Mouse (Mus musculus): ENCODE measurements around the gene Avpi1. TPM values are rescaled to one million over a fixed set of nuclear protein-coding genes. Genes with fewer than 3 reads are reported as not detected.
A peak's percentile ranks its signal among the peaks of the same experiment; 100 is the strongest.

Gene Avpi1
- polyA plus RNA-seq, 1 experiment from 2014 or later: 29.5 TPM

DNA sequence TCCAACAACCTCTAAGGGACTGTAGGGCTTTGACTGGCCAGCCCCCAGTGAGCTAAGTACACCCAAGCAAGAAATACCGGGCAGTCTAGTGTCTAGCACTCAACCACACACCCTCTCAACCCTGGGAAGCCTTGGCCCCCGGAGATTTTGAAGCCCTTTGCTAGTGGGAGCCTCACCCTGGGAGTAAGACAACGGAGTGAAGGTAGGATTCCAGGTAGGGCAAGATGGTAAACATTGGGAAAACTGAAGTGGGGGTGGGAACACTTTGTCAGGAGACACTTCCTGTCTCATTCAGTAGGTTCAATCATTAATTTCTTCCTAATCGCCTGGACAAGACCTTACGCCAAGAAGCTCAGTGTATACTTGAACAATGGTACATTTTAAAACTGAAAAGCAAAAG, 1.8 kb downstream of the Avpi1 start:
- Histone ChIP-seq H3K27me3 (ENCODE audit: control insufficient read depth, insufficient read depth, low read length) (no peaks in the 10 kb centered on the region), H3K4me1 (ENCODE audit: control insufficient read depth, insufficient read depth, low read length) (peaks cover 27% of the 10 kb centered on the region), H3K4me2 (no peak overlapping the region), H3K9ac (ENCODE audit: low read depth, low read length) (no peak overlapping the region), H3K36me3 (ENCODE audit: control insufficient read depth, insufficient read depth, low read length) (peaks cover 6% of the 10 kb centered on the region; the same call in 1 of the 2 replicates), H3K27ac (ENCODE audit: low read depth, low read length) (no peak overlapping the region), H3K4me3 (ENCODE audit: low read depth, low read length) (no peak overlapping the region), H3K9me3 (replicated peaks; ENCODE audit: control insufficient read depth, low read length) (no peaks in the 10 kb centered on the region)
- WGBS (ENCODE audit: insufficient replicate concordance): 84% methylated on average over 5 of the region's 5 CpGs
- ATAC-seq (replicated peaks; ENCODE audit: insufficient number of reproducible peaks, low FRiP score, low TSS enrichment): no peak

DNA sequence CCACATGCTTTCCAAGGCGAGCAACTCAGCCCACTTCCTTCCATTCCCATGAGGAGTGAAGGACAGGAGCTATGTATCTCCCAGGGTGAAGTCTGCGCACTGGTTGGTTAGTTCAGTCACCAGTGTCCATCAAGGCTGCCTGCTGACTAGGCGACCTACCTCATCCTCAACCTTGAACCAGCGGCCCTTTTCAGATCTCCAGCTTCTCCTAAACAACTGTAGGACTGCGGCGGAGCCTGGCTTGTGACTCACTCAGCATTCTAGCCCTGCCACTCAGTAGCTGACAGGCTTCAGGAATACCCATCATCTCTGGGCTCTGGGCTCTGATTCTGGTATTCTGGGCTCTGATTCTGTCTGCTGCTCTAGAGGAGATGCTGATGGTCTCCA, 2.6 kb downstream of the Avpi1 start:
- H3K36me3 ChIP-seq (ENCODE audit: control insufficient read depth, insufficient read depth, low read length): peaks cover 8% of the 10 kb centered on the region; the same call in 1 of the 2 replicates
- no peaks in the 10 kb centered on the region for H3K9me3 ChIP-seq (replicated peaks; ENCODE audit: control insufficient read depth, low read length)
- no peaks in the 10 kb centered on the region for H3K27me3 ChIP-seq (ENCODE audit: control insufficient read depth, insufficient read depth, low read length)
- H3K4me3 ChIP-seq (ENCODE audit: low read depth, low read length): no peak overlapping the region
- H3K4me2 ChIP-seq: peak overlapping the region; percentile 23; the same call in 1 of the 2 replicates
- H3K9ac ChIP-seq (ENCODE audit: low read depth, low read length): no peak overlapping the region
- WGBS (ENCODE audit: insufficient replicate concordance): 82% methylated on average over 6 of the region's 6 CpGs
- H3K4me1 ChIP-seq (ENCODE audit: control insufficient read depth, insufficient read depth, low read length): peaks cover 27% of the 10 kb centered on the region
- no peak for ATAC-seq (replicated peaks; ENCODE audit: insufficient number of reproducible peaks, low FRiP score, low TSS enrichment)
- H3K27ac ChIP-seq (ENCODE audit: low read depth, low read length): no peak overlapping the region

DNA sequence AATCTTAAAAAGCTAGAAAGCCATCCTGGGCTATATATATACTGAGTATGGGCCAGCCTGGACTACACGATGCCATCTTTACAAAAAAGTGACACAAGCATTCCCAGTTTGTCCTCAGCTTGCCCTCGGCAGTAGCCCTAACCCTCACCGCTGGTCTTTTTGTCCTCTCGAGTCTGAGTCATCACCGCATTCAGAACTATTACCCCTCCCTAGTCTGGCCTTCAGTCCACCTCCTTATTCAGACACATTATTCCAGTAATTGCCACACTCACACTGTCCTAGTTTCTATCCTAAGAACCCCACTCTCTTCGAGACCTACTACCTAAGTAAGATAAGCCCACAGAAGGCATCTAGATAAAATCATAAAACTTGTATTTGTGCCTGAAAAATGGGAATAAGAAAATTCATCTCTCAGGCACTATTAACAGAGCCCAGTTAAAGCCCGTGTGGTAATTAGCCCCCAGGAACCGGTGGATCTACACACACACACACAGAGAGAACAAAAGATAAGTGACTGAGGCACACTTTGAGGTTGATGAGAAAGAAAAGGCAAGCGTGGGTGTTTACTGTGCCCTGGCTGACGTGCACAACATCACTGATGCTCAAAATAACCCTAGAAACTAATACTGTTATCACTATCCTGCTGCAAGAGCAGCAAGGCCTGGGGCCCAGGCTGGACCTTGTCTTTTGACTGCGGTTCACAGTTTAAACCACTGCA, 3.2 kb downstream of the Avpi1 start:
- 67% methylated on average over 11 of the region's 11 CpGs for WGBS (ENCODE audit: insufficient replicate concordance)
- no peak for ATAC-seq (replicated peaks; ENCODE audit: insufficient number of reproducible peaks, low FRiP score, low TSS enrichment)
- Histone ChIP-seq H3K4me3 (ENCODE audit: low read depth, low read length) (no peak overlapping the region), H3K9ac (ENCODE audit: low read depth, low read length) (no peak overlapping the region), H3K27ac (ENCODE audit: low read depth, low read length) (no peak overlapping the region), H3K27me3 (ENCODE audit: control insufficient read depth, insufficient read depth, low read length) (no peaks in the 10 kb centered on the region), H3K9me3 (replicated peaks; ENCODE audit: control insufficient read depth, low read length) (no peaks in the 10 kb centered on the region), H3K4me1 (ENCODE audit: control insufficient read depth, insufficient read depth, low read length) (peaks cover 27% of the 10 kb centered on the region), H3K36me3 (ENCODE audit: control insufficient read depth, insufficient read depth, low read length) (peaks cover 11% of the 10 kb centered on the region), H3K4me2 (peak overlapping the region; percentile 23; the same call in 1 of the 2 replicates)

DNA sequence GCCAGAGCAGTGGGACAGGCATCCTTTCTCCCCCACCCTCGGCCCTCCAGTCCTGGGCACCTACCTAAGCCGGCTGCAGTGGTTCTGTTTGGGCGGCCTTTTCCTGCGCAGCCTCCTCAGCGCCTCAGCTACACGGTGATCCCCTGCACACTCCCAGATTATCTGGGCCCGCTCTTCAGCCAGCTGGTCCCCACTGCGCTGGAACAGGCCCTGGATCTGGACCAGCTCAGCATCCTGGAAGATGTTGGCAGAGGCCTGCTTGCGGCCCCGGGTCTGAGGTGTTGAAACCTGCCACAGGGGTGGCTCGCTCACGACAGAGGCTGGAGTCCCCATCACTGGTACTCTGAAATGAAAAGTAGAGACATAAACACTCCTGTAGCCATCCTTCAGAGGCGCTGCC, 4.2 kb downstream of the Avpi1 start:
- no peak overlapping the region for H3K4me2 ChIP-seq
- no peak overlapping the region for H3K9ac ChIP-seq (ENCODE audit: low read depth, low read length)
- H3K4me1 ChIP-seq (ENCODE audit: control insufficient read depth, insufficient read depth, low read length): peaks cover 25% of the 10 kb centered on the region
- H3K27ac ChIP-seq (ENCODE audit: low read depth, low read length): no peak overlapping the region
- no peak for ATAC-seq (replicated peaks; ENCODE audit: insufficient number of reproducible peaks, low FRiP score, low TSS enrichment)
- H3K4me3 ChIP-seq (ENCODE audit: low read depth, low read length): no peak overlapping the region
- peaks cover 15% of the 10 kb centered on the region for H3K36me3 ChIP-seq (ENCODE audit: control insufficient read depth, insufficient read depth, low read length)
- H3K27me3 ChIP-seq (ENCODE audit: control insufficient read depth, insufficient read depth, low read length): no peaks in the 10 kb centered on the region
- 87% methylated on average over 13 of the region's 13 CpGs for WGBS (ENCODE audit: insufficient replicate concordance)
- no peaks in the 10 kb centered on the region for H3K9me3 ChIP-seq (replicated peaks; ENCODE audit: control insufficient read depth, low read length)

DNA sequence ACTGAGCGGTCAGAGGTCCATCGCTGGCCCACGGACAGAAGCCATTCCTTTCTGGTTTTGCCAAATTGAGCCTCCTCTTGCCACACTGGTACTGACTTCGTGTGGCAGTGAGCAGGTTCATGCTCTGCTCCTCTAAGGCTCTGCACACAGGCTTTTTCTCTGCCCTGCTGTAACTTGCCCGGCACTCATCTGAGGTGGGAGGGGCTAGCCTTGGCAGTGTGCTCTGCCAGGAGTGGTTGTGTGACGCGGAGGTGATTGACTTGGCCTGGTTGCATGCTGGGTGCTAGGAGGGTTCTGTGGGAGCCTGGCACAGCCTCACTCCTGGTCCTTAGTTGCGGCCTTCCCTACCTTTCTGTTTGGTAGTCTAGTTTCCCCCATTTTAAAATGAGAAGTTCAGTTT, 8.4 kb downstream of the Avpi1 start:
- Histone ChIP-seq H3K36me3 (ENCODE audit: control insufficient read depth, insufficient read depth, low read length) (peaks cover 18% of the 10 kb centered on the region), H3K4me3 (ENCODE audit: low read depth, low read length) (no peak overlapping the region), H3K9me3 (replicated peaks; ENCODE audit: control insufficient read depth, low read length) (no peaks in the 10 kb centered on the region), H3K27me3 (ENCODE audit: control insufficient read depth, insufficient read depth, low read length) (no peaks in the 10 kb centered on the region), H3K4me1 (ENCODE audit: control insufficient read depth, insufficient read depth, low read length) (no peaks in the 10 kb centered on the region), H3K27ac (ENCODE audit: low read depth, low read length) (no peak overlapping the region), H3K9ac (ENCODE audit: low read depth, low read length) (no peak overlapping the region), H3K4me2 (no peak overlapping the region)
- no peak for ATAC-seq (replicated peaks; ENCODE audit: insufficient number of reproducible peaks, low FRiP score, low TSS enrichment)
- WGBS (ENCODE audit: insufficient replicate concordance): 87% methylated on average over 8 of the region's 8 CpGs

DNA sequence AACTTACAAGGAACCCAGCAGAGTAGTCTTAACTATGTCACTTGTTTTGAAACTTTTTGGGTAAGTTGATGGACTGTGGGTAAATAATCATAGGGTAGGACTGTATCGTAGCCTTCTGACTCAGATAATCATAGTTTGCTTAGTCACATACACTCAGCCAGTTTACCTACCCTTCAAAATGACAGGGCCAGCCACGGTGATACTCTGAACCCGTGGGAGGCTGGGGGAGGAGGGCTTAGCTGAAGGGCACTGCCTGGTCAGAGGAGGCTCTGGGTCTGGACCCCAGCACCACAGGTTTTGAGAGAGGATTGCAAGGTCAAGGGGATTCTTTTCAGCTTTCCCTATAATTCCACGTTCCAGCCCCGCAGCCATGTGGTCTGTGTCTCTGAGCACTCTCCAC, 10.3 kb downstream of the Avpi1 start:
- no peaks in the 10 kb centered on the region for H3K27me3 ChIP-seq (ENCODE audit: control insufficient read depth, insufficient read depth, low read length)
- H3K4me3 ChIP-seq (ENCODE audit: low read depth, low read length): no peak overlapping the region
- no peak overlapping the region for H3K27ac ChIP-seq (ENCODE audit: low read depth, low read length)
- peaks cover 24% of the 10 kb centered on the region for H3K36me3 ChIP-seq (ENCODE audit: control insufficient read depth, insufficient read depth, low read length)
- H3K9ac ChIP-seq (ENCODE audit: low read depth, low read length): peak overlapping the region; percentile 40; the same call in 1 of the 2 replicates
- no peak overlapping the region for H3K4me2 ChIP-seq
- WGBS (ENCODE audit: insufficient replicate concordance): 80% methylated on average over 5 of the region's 5 CpGs
- ATAC-seq (replicated peaks; ENCODE audit: insufficient number of reproducible peaks, low FRiP score, low TSS enrichment): no peak
- H3K4me1 ChIP-seq (ENCODE audit: control insufficient read depth, insufficient read depth, low read length): no peaks in the 10 kb centered on the region
- H3K9me3 ChIP-seq (replicated peaks; ENCODE audit: control insufficient read depth, low read length): no peaks in the 10 kb centered on the region

DNA sequence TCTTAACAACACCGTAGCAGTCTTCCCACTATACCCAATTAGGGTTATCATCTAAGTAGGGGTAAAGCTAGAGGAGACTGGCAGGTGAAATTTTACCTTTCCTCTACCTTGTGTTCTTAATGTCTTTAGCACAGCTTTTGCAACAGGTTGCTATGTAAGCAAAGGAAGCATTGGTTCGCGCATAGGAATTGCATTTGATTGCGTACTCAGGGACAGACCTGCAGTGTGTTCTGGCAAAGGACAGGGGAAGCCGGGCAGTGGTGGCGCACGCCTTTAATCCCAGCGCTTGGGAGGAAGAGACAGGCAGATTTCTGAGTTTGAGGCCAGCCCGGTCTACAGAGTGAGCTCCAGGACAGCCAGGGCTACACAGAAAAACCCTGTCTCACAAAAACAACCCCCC, 10.7 kb downstream of the Avpi1 start:
- Histone ChIP-seq H3K27ac (ENCODE audit: low read depth, low read length) (no peak overlapping the region), H3K9me3 (replicated peaks; ENCODE audit: control insufficient read depth, low read length) (no peaks in the 10 kb centered on the region), H3K27me3 (ENCODE audit: control insufficient read depth, insufficient read depth, low read length) (no peaks in the 10 kb centered on the region), H3K9ac (ENCODE audit: low read depth, low read length) (no peak overlapping the region), H3K4me3 (ENCODE audit: low read depth, low read length) (no peak overlapping the region), H3K4me2 (no peak overlapping the region), H3K36me3 (ENCODE audit: control insufficient read depth, insufficient read depth, low read length) (peaks cover 27% of the 10 kb centered on the region), H3K4me1 (ENCODE audit: control insufficient read depth, insufficient read depth, low read length) (no peaks in the 10 kb centered on the region)
- ATAC-seq (replicated peaks; ENCODE audit: insufficient number of reproducible peaks, low FRiP score, low TSS enrichment): no peak
- 89% methylated on average over 9 of the region's 9 CpGs for WGBS (ENCODE audit: insufficient replicate concordance)

DNA sequence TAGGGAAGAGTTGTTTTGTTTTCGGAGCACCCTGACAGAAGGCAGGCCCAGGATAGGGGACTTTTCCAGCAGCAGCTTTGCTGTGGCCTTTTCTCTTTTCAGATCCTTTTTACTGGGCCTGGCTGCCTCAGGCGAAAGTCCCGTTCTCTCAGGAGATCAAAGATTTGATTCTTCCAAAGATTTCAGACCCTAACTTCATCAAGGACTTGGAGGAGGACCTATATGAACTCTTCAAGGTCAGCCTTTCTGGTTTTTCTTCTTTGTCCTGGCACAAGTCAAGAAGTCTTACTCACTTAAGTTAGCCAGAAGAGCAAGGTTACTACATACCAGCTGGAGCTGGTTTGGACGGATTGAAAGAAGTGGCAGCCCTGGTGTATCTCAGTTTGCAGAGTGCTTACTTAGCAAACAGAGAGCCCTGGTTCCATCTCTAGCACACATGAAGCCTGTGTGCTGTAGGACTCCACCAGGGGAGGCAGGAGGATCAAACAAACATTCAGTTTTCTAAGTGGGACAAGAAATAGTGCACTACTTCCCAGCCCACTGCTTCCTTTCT, 13.0 kb downstream of the Avpi1 start:
- no peaks in the 10 kb centered on the region for H3K9me3 ChIP-seq (replicated peaks; ENCODE audit: control insufficient read depth, low read length)
- no peak overlapping the region for H3K4me3 ChIP-seq (ENCODE audit: low read depth, low read length)
- no peak for ATAC-seq (replicated peaks; ENCODE audit: insufficient number of reproducible peaks, low FRiP score, low TSS enrichment)
- peaks cover 20% of the 10 kb centered on the region for H3K36me3 ChIP-seq (ENCODE audit: control insufficient read depth, insufficient read depth, low read length)
- H3K27me3 ChIP-seq (ENCODE audit: control insufficient read depth, insufficient read depth, low read length): no peaks in the 10 kb centered on the region
- H3K4me2 ChIP-seq: no peak overlapping the region
- no peak overlapping the region for H3K9ac ChIP-seq (ENCODE audit: low read depth, low read length)
- WGBS (ENCODE audit: insufficient replicate concordance): 91% methylated on average over 4 of the region's 4 CpGs
- H3K4me1 ChIP-seq (ENCODE audit: control insufficient read depth, insufficient read depth, low read length): no peaks in the 10 kb centered on the region
- no peak overlapping the region for H3K27ac ChIP-seq (ENCODE audit: low read depth, low read length)

DNA sequence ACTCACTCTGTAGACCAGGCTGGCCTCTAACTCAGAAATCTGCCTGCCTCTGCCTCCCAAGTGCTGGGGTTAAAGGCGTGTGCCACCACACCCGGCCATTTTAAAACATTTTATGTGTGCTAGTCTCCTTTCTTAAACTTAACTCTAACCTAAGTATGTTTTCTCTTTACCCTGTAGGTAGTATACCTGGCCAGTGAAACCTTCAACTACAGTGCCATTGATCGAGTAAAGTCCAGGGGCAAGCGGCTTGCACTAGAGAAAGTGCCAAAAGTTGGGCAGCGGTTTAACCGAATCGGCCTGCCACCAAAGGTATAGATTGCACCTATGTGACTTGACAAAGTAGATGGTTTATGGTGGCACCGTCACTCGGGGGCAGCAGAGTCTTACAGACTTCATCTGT, 24.2 kb downstream of the Avpi1 start:
- H3K4me2 ChIP-seq: no peak overlapping the region
- no peak overlapping the region for H3K27ac ChIP-seq (ENCODE audit: low read depth, low read length)
- H3K4me1 ChIP-seq (ENCODE audit: control insufficient read depth, insufficient read depth, low read length): no peaks in the 10 kb centered on the region
- no peak overlapping the region for H3K9ac ChIP-seq (ENCODE audit: low read depth, low read length)
- 91% methylated on average over 9 of the region's 9 CpGs for WGBS (ENCODE audit: insufficient replicate concordance)
- H3K4me3 ChIP-seq (ENCODE audit: low read depth, low read length): no peak overlapping the region
- peaks cover 9% of the 10 kb centered on the region for H3K36me3 ChIP-seq (ENCODE audit: control insufficient read depth, insufficient read depth, low read length)
- H3K27me3 ChIP-seq (ENCODE audit: control insufficient read depth, insufficient read depth, low read length): no peaks in the 10 kb centered on the region
- H3K9me3 ChIP-seq (replicated peaks; ENCODE audit: control insufficient read depth, low read length): no peaks in the 10 kb centered on the region
- no peak for ATAC-seq (replicated peaks; ENCODE audit: insufficient number of reproducible peaks, low FRiP score, low TSS enrichment)
